Mouse (Mus musculus): ENCODE results near the gene Rnf41. TPM values are rescaled to one million over a fixed set of nuclear protein-coding genes. Genes with fewer than 3 reads are reported as not detected.
A peak's percentile ranks its signal among the peaks of the same experiment; 100 is the strongest.

Rnf41 gene
- 17.0 and 19.5 TPM in 2 replicates for polyA plus RNA-seq (2012; ENCODE audit: insufficient read depth, low replicate concordance)

- 0 out of 2 replicates have a peak, but pooled peaks have one; percentile 28 for TF ChIP-seq FLI1 (IDR thresholded peaks at IDR 0.05; ENCODE audit: low read length)
- TF ChIP-seq GATA1 (IDR thresholded peaks at IDR 0.05; ENCODE audit: borderline replicate concordance, low read length), result no peak
- Histone ChIP-seq H3K27me3 (replicated peaks) (no peaks in the 10 kb centered on the region), H3K36me3 (replicated peaks; ENCODE audit: low read length) (peaks cover 55% of the 10 kb centered on the region), H3K4me3 (replicated peaks) (peak within 1 kb of the TSS; percentile 94), H3K4me1 (peaks cover 57% of the 10 kb centered on the region), H3K9me3 (no peaks in the 10 kb centered on the region)
These were observed at the start of gene Rnf41, which contains the start of gene Nabp2 for GRCm38 (mm10) chr10:128411211-128412054. Gene Rnf41 (plus strand): TSS chr10:128411657. Gene Nabp2 (minus strand): TSS chr10:128411492.

DNA sequence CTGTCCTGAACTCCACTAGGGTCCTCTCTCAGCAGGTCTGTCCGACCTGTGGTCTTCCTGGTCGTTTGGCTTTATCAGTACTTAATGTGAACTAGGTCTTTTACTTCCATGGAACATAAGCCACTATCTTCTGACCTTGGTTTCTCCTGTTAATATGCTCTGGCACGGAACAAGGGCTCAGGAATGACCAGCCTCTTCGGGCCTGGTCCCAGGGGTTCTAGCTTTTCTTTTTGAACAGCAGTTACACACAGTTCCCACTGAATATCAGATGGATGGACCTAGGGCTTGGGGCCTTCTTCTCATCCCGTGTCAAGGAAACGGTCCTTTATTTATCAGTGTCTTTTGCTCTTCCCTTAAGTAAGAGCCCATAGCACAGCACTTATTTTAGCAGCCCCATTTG lies 49.6 kb upstream of the Rnf41 start:
- Histone ChIP-seq H3K36me3 (replicated peaks; ENCODE audit: low read length) (peaks cover 84% of the 10 kb centered on the region), H3K4me1 (peaks cover 11% of the 10 kb centered on the region), H3K9me3 (no peaks in the 10 kb centered on the region), H3K4me3 (replicated peaks) (no peak overlapping the region), H3K27me3 (replicated peaks) (no peaks in the 10 kb centered on the region)
- no peak for TF ChIP-seq GATA1 (IDR thresholded peaks at IDR 0.05; ENCODE audit: borderline replicate concordance, low read length)
- TF ChIP-seq FLI1 (IDR thresholded peaks at IDR 0.05; ENCODE audit: low read length), result no peak

- Histone ChIP-seq H3K36me3 (replicated peaks; ENCODE audit: low read length) (peaks cover 79% of the 10 kb centered on the region), H3K4me1 (peaks cover 17% of the 10 kb centered on the region), H3K4me3 (replicated peaks) (no peak overlapping the region), H3K9me3 (no peaks in the 10 kb centered on the region), H3K27me3 (replicated peaks) (no peaks in the 10 kb centered on the region)
- TF ChIP-seq GATA1 (IDR thresholded peaks at IDR 0.05; ENCODE audit: borderline replicate concordance, low read length) (no peak), FLI1 (IDR thresholded peaks at IDR 0.05; ENCODE audit: low read length) (no peak)
These were observed 48.9 kb upstream of the Rnf41 start for GRCm38 (mm10) chr10:128362568-128362967.

GRCm38 (mm10) chr10:128367899-128368401 lies 43.5 kb upstream of the Rnf41 start:
- H3K9me3 ChIP-seq, result no peaks in the 10 kb centered on the region
- no peak for TF ChIP-seq GATA1 (IDR thresholded peaks at IDR 0.05; ENCODE audit: borderline replicate concordance, low read length)
- TF ChIP-seq FLI1 (IDR thresholded peaks at IDR 0.05; ENCODE audit: low read length), result no peak
- H3K27me3 ChIP-seq (replicated peaks), result no peaks in the 10 kb centered on the region
- H3K36me3 ChIP-seq (replicated peaks; ENCODE audit: low read length), result peaks cover 26% of the 10 kb centered on the region
- H3K4me1 ChIP-seq, result peaks cover 40% of the 10 kb centered on the region
- H3K4me3 ChIP-seq (replicated peaks), result peak overlapping the region; percentile 92

- Histone ChIP-seq H3K4me3 (replicated peaks) (peak within 1 kb of the TSS; percentile 92), H3K9me3 (no peaks in the 10 kb centered on the region), H3K36me3 (replicated peaks; ENCODE audit: low read length) (peaks cover 19% of the 10 kb centered on the region), H3K27me3 (replicated peaks) (no peaks in the 10 kb centered on the region), H3K4me1 (peaks cover 42% of the 10 kb centered on the region)
- TF ChIP-seq GATA1 (IDR thresholded peaks at IDR 0.05; ENCODE audit: borderline replicate concordance, low read length) (no peak), FLI1 (IDR thresholded peaks at IDR 0.05; ENCODE audit: low read length) (no peak; the same call in 1 of the 2 replicates)
These were observed 42.8 kb upstream of the Rnf41 start, which contains the start of gene Coq10a for GRCm38 (mm10) chr10:128368402-128369217. Gene Coq10a (minus strand): TSS chr10:128368997.

- Histone ChIP-seq H3K36me3 (replicated peaks; ENCODE audit: low read length) (peaks cover 17% of the 10 kb centered on the region), H3K9me3 (no peaks in the 10 kb centered on the region), H3K4me1 (peaks cover 43% of the 10 kb centered on the region), H3K27me3 (replicated peaks) (no peaks in the 10 kb centered on the region), H3K4me3 (replicated peaks) (peak overlapping the region; percentile 92)
- no peak for TF ChIP-seq FLI1 (IDR thresholded peaks at IDR 0.05; ENCODE audit: low read length)
- no peak for TF ChIP-seq GATA1 (IDR thresholded peaks at IDR 0.05; ENCODE audit: borderline replicate concordance, low read length)
These were observed 42.3 kb upstream of the Rnf41 start for GRCm38 (mm10) chr10:128369218-128369543.

DNA sequence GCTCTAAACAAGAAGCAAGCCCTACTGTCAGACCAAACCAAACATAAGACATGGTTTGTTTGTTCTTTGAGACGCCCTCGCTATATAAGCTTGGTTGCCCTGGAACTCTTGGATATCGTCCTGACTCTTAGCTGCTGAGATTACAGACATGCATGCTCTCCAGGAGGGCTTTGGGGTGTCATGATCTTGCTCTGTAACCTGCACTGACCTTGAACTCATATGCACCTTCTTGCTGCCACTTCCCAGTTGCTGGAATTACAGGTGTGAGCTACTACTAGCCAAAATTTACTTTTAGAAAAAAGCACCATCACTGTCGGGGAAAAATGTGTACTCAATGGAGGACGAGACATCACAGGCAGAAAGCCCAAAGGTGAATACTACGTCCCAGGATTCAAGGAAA lies 41.9 kb upstream of the Rnf41 start:
- no peak for TF ChIP-seq FLI1 (IDR thresholded peaks at IDR 0.05; ENCODE audit: low read length)
- TF ChIP-seq GATA1 (IDR thresholded peaks at IDR 0.05; ENCODE audit: borderline replicate concordance, low read length), result no peak
- H3K9me3 ChIP-seq, result no peaks in the 10 kb centered on the region
- H3K27me3 ChIP-seq (replicated peaks), result no peaks in the 10 kb centered on the region
- peaks cover 43% of the 10 kb centered on the region for H3K4me1 ChIP-seq
- peak overlapping the region; percentile 92 for H3K4me3 ChIP-seq (replicated peaks)
- peaks cover 13% of the 10 kb centered on the region for H3K36me3 ChIP-seq (replicated peaks; ENCODE audit: low read length)

- Histone ChIP-seq H3K9me3 (no peaks in the 10 kb centered on the region), H3K4me1 (peaks cover 43% of the 10 kb centered on the region), H3K27me3 (replicated peaks) (no peaks in the 10 kb centered on the region), H3K4me3 (replicated peaks) (no peak overlapping the region), H3K36me3 (replicated peaks; ENCODE audit: low read length) (peaks cover 9% of the 10 kb centered on the region)
- TF ChIP-seq GATA1 (IDR thresholded peaks at IDR 0.05; ENCODE audit: borderline replicate concordance, low read length) (no peak), FLI1 (IDR thresholded peaks at IDR 0.05; ENCODE audit: low read length) (no peak)
These were observed 41.4 kb upstream of the Rnf41 start for GRCm38 (mm10) chr10:128370021-128370420.

DNA sequence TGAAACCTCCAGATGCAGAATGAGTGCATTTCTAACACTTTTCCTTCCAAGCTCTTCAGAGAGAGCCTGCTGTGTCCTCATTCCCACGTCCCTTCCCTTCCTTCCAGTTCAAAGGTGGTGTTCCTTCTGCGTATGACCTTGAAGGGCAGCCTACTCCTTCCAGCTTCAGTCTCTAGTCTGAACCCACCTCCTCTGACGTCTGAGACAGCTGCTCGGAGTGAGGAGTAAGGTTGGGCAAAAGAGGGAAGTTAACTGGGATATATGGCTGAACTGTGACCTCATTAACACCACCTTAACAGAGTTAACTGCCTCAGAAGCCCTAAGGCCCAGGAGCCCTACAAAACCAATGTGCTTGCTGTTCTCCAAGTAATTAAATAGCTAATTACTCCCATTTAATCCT lies 40.9 kb upstream of the Rnf41 start:
- Histone ChIP-seq H3K4me1 (peaks cover 43% of the 10 kb centered on the region), H3K36me3 (replicated peaks; ENCODE audit: low read length) (peaks cover 3% of the 10 kb centered on the region), H3K4me3 (replicated peaks) (no peak overlapping the region), H3K27me3 (replicated peaks) (no peaks in the 10 kb centered on the region), H3K9me3 (no peaks in the 10 kb centered on the region)
- TF ChIP-seq FLI1 (IDR thresholded peaks at IDR 0.05; ENCODE audit: low read length), result no peak
- no peak for TF ChIP-seq GATA1 (IDR thresholded peaks at IDR 0.05; ENCODE audit: borderline replicate concordance, low read length)
